In genomic region chr9:50601536-50601935, GRCm38 (mm10) we compare ENCODE assay signal across 14 mouse cellular contexts. TPM values are rescaled to one million over a fixed set of nuclear protein-coding genes. Genes with fewer than 3 reads are reported as not detected.
DNase-seq lines count a peak whose midpoint lies in the region; ATAC-seq and TF ChIP-seq lines count a peak whose summit lies in the region.
"Had no signal": no experiment of that assay in that cellular context is flagged by ENCODE, and none has a peak within 500 bp of the region (broad histone marks: within the 10 kb centered on the region; RNA-seq: fewer than 3 reads in every experiment).

No protein-coding gene starts in this region.

- no peak for ATAC-seq in embryonic facial prominence, embryonic 13.5 days (ENCODE audit: insufficient number of reproducible peaks, insufficient read depth, low FRiP score, low TSS enrichment, low read depth)
- peak; percentile 73 for ATAC-seq in liver, embryonic 12.5 days
- ATAC-seq in CD4-positive, CD25-positive, alpha-beta regulatory T cell, adult 4 months: no peak
- ATAC-seq: forebrain, embryonic 15.5 days had no signal

- DNase-seq in heart, adult 2 months: no peak
- no peak for DNase-seq in heart, postnatal 25 days (ENCODE audit: low spot score)
- no peak for DNase-seq in CH12.LX (ENCODE audit: extremely low read depth)
- DNase-seq in right cerebral cortex, postnatal 14 days: no peak
- DNase-seq in ovary, postnatal 10 days (ENCODE audit: low spot score): no peak
- DNase-seq: embryo, embryonic 11 days; gastrocnemius, postnatal 25 days had no signal

- peak overlapping the region; percentile 93 for H3K27ac ChIP-seq in heart, adult 2 months
- H3K27ac ChIP-seq in CH12.LX (ENCODE audit: insufficient read depth, low read depth): no peak overlapping the region
- no peak overlapping the region for H3K27ac ChIP-seq in embryonic facial prominence, embryonic 13.5 days
- H3K27ac ChIP-seq in liver, embryonic 12.5 days: peak overlapping the region; percentile 88
- H3K27ac ChIP-seq: forebrain, embryonic 15.5 days had no signal

- H3K36me3 ChIP-seq in heart, adult 2 months (ENCODE audit: control insufficient read depth, insufficient read depth, low read length): peaks cover 8% of the 10 kb centered on the region
- peaks cover 32 to 58% of the 10 kb centered on the region in 2 experiments for H3K36me3 ChIP-seq in CH12.LX (replicated peaks in 1 of 2; ENCODE audit: control insufficient read depth in 1 of 2, insufficient read depth in 1 of 2, low read length in 1 of 2)
- H3K36me3 ChIP-seq in embryonic facial prominence, embryonic 13.5 days: peaks cover 48% of the 10 kb centered on the region
- H3K36me3 ChIP-seq in liver, embryonic 12.5 days: peaks cover 63% of the 10 kb centered on the region

- peak overlapping the region; percentile 92 for H3K4me3 ChIP-seq in heart, adult 2 months
- H3K4me3 ChIP-seq in CH12.LX (replicated peaks in 1 of 3; ENCODE audit: low read depth in 2 of 3, low read length in 2 of 3, poor library complexity in 1 of 3): peak overlapping the region in 2 of 3 experiments; percentile 1 to 80
- H3K4me3 ChIP-seq in embryonic facial prominence, embryonic 13.5 days: no peak overlapping the region
- H3K4me3 ChIP-seq in liver, embryonic 12.5 days: peak overlapping the region; percentile 77
- H3K4me3 ChIP-seq: forebrain, embryonic 15.5 days had no signal

- TF ChIP-seq POLR2A in heart, adult 2 months (IDR thresholded peaks at IDR 0.05; ENCODE audit: insufficient read depth, low read depth, low read length): no peak
- no peak for TF ChIP-seq POLR2A in CH12.LX (IDR thresholded peaks at IDR 0.05; ENCODE audit: low read depth, low read length)

- in situ Hi-C loops in CH12.LX (cut with MboI; ENCODE audit: low pct_ligation_motif_present, low pct_unique_long_range_greater_than_20kb, low sequenced_read_pairs): loop anchor here (10.0 kb wide), 1 partner anchor 147 kb away; no protein-coding TSS in a partner anchor

- H3K79me2 ChIP-seq in heart, adult 2 months (replicated peaks; ENCODE audit: control insufficient read depth, insufficient read depth, low read length): peaks cover 2% of the 10 kb centered on the region; the same call in 1 of the 2 replicates
- peaks cover 45% of the 10 kb centered on the region for H3K79me2 ChIP-seq in CH12.LX (replicated peaks; ENCODE audit: control insufficient read depth, extremely low read depth, insufficient read depth, poor library complexity, severe bottlenecking)

- WGBS in heart, adult 2 months: 52% methylated on average over 6 of the region's 6 CpGs
- 90% methylated on average over 6 of the region's 6 CpGs for WGBS in embryonic facial prominence, embryonic 13.5 days
- 31% methylated on average over 6 of the region's 6 CpGs for WGBS in liver, embryonic 12.5 days (ENCODE audit: insufficient replicate concordance)

- peaks cover 10% of the 10 kb centered on the region for H3K4me1 ChIP-seq in heart, adult 2 months (ENCODE audit: control insufficient read depth, insufficient read depth, low read length)
- peaks cover 5 to 34% of the 10 kb centered on the region in 2 experiments; a peak in 3 of 4 replicates for H3K4me1 ChIP-seq in CH12.LX (ENCODE audit: control insufficient read depth in 1 of 2, insufficient read depth in 2 of 2)
- peaks cover 18% of the 10 kb centered on the region for H3K4me1 ChIP-seq in embryonic facial prominence, embryonic 13.5 days
- peaks cover 48% of the 10 kb centered on the region for H3K4me1 ChIP-seq in liver, embryonic 12.5 days

- H3K27me3 ChIP-seq in heart, adult 2 months (ENCODE audit: control insufficient read depth, insufficient read depth, low read length): no peaks in the 10 kb centered on the region
- no peaks in the 10 kb centered on the region for H3K27me3 ChIP-seq in CH12.LX (replicated peaks)
- no peaks in the 10 kb centered on the region for H3K27me3 ChIP-seq in embryonic facial prominence, embryonic 13.5 days
- no peaks in the 10 kb centered on the region for H3K27me3 ChIP-seq in liver, embryonic 12.5 days (replicated peaks)
- H3K27me3 ChIP-seq: forebrain, embryonic 15.5 days had no signal

- TF ChIP-seq EP300 in heart, adult 2 months (IDR thresholded peaks at IDR 0.05; ENCODE audit: insufficient read depth, low read depth, low read length): no peak
- TF ChIP-seq EP300 in CH12.LX (IDR thresholded peaks at IDR 0.05; ENCODE audit: low read length): no peak

- no peak for TF ChIP-seq RAD21 in CH12.LX (IDR thresholded peaks at IDR 0.05; ENCODE audit: low read depth, low read length)

- H3K9ac ChIP-seq in heart, adult 2 months (ENCODE audit: low read depth, low read length): no peak overlapping the region
- H3K9ac ChIP-seq in CH12.LX (ENCODE audit: insufficient read depth, low read depth): peak overlapping the region; percentile 21; the same call in 1 of the 2 replicates
- H3K9ac ChIP-seq in embryonic facial prominence, embryonic 13.5 days: 0 out of 2 replicates have a peak overlapping the region, but pooled peaks have one; percentile 12
- peak overlapping the region; percentile 84 for H3K9ac ChIP-seq in liver, embryonic 12.5 days
- H3K9ac ChIP-seq: forebrain, embryonic 15.5 days had no signal

- dilution Hi-C loops in CH12.LX (cut with MboI; ENCODE audit: extremely low pct_ligation_motif_present, extremely low pct_unique_long_range_greater_than_20kb, low sequenced_read_pairs): no loop called here

- intact Hi-C loops in heart, adult 2 months (cut with DNase I): loop anchor here (5.0 kb wide), 1 partner anchor 166 kb away; the partner anchor contains the start of gene Fdxacb1
- intact Hi-C loops in heart, postnatal 25 days (cut with DNase I): no loop called here

- no peaks in the 10 kb centered on the region for H3K9me3 ChIP-seq in CH12.LX (replicated peaks; ENCODE audit: low read length)
- no peaks in the 10 kb centered on the region for H3K9me3 ChIP-seq in embryonic facial prominence, embryonic 13.5 days
- no peaks in the 10 kb centered on the region for H3K9me3 ChIP-seq in liver, embryonic 12.5 days (replicated peaks)
- H3K9me3 ChIP-seq: forebrain, embryonic 15.5 days had no signal

- H3K4me2 ChIP-seq in CH12.LX (ENCODE audit: insufficient read depth, low read depth, poor library complexity, severe bottlenecking): peak overlapping the region; percentile 52
- no peak overlapping the region for H3K4me2 ChIP-seq in embryonic facial prominence, embryonic 13.5 days
- peak overlapping the region; percentile 76 for H3K4me2 ChIP-seq in liver, embryonic 12.5 days
- H3K4me2 ChIP-seq: forebrain, embryonic 15.5 days had no signal

- TF ChIP-seq CTCF in heart, adult 2 months (IDR thresholded peaks at IDR 0.05): no peak
- no peak for TF ChIP-seq CTCF in CH12.LX (conservative IDR thresholded peaks at IDR 0.05 in 1 of 2, IDR thresholded peaks at IDR 0.05 in 1 of 2; ENCODE audit: low read depth in 2 of 2, low read length in 2 of 2)

RNA-seq across cellular contexts. Expression of gene Sdhd, which starts 2.1 kb away (rescaled TPM):
- total RNA-seq in heart, adult 2 months (2021): 100 to 1,000 TPM; 593 to 673 TPM
- 722 and 984 TPM in 2 replicates for polyA plus RNA-seq in heart, adult 2 months (2012; rRNA removed)
- total RNA-seq in heart, postnatal 25 days (2021): 100 to 1,000 TPM; 709 to 741 TPM
- total RNA-seq in CH12.LX (2012; rRNA removed) (215 and 261 TPM in 2 replicates), CH12.LX (2014; rRNA removed) (407 and 435 TPM in 2 replicates)
- 220 and 240 TPM in 2 replicates for polyA plus RNA-seq in CH12.LX (2012; ENCODE audit: insufficient read length, low read depth)
- 241 and 249 TPM in 2 replicates for polyA plus RNA-seq in embryonic facial prominence, embryonic 13.5 days (2015; fragmentation: Nextera tagmentation; extraction: Ambion mirVana)
- 344 and 352 TPM in 2 replicates for polyA plus RNA-seq in liver, embryonic 12.5 days (2016; fragmentation: Nextera tagmentation; extraction: Ambion mirVana)
- polyA plus RNA-seq in CD4-positive, CD25-positive, alpha-beta regulatory T cell, adult 4 months (2017; shearing (Covaris generic)): 100 to 1,000 TPM; 152 to 183 TPM

RNA-seq across cellular contexts. Expression of gene Timm8b, which starts 2.2 kb away (rescaled TPM):
- total RNA-seq in heart, adult 2 months (2021): 100 to 1,000 TPM; 251 to 294 TPM
- polyA plus RNA-seq in heart, adult 2 months (2012; rRNA removed): 289 and 341 TPM in 2 replicates
- 100 to 1,000 TPM; 271 to 273 TPM for total RNA-seq in heart, postnatal 25 days (2021)
- total RNA-seq in CH12.LX (2012; rRNA removed) (160 and 183 TPM in 2 replicates), CH12.LX (2014; rRNA removed) (244 and 249 TPM in 2 replicates)
- 119 and 155 TPM in 2 replicates for polyA plus RNA-seq in CH12.LX (2012; ENCODE audit: insufficient read length, low read depth)
- polyA plus RNA-seq in embryonic facial prominence, embryonic 13.5 days (2015; fragmentation: Nextera tagmentation; extraction: Ambion mirVana): 286 and 288 TPM in 2 replicates
- polyA plus RNA-seq in liver, embryonic 12.5 days (2016; fragmentation: Nextera tagmentation; extraction: Ambion mirVana): 229 and 237 TPM in 2 replicates
- 100 to 1,000 TPM in 1 of 2 experiments, 10 to 100 TPM in 1; 82.9 to 101 TPM for polyA plus RNA-seq in CD4-positive, CD25-positive, alpha-beta regulatory T cell, adult 4 months (2017; shearing (Covaris generic))

RNA-seq across cellular contexts. Expression of gene Pih1d2, which starts 15.6 kb away (rescaled TPM):
- under 1 TPM in 1 of 2 experiments, not detected in 1; 0.31 TPM for total RNA-seq in heart, adult 2 months (2021)
- polyA plus RNA-seq in heart, adult 2 months (2012; rRNA removed): 0.50 and 0.66 TPM in 2 replicates
- total RNA-seq in heart, postnatal 25 days (2021): under 1 TPM; 0.39 to 0.52 TPM
- 1.8 and 2.4 TPM in 2 replicates for total RNA-seq in CH12.LX (2012; rRNA removed)
- total RNA-seq in CH12.LX (2014; rRNA removed): 4.8 and 5.5 TPM in 2 replicates
- 2.8 and 3.2 TPM in 2 replicates for polyA plus RNA-seq in CH12.LX (2012; ENCODE audit: insufficient read length, low read depth)
- 2.7 and 3.7 TPM in 2 replicates for polyA plus RNA-seq in embryonic facial prominence, embryonic 13.5 days (2015; fragmentation: Nextera tagmentation; extraction: Ambion mirVana)
- 1.9 and 2.4 TPM in 2 replicates for polyA plus RNA-seq in liver, embryonic 12.5 days (2016; fragmentation: Nextera tagmentation; extraction: Ambion mirVana)
- under 1 TPM; 0.38 to 0.56 TPM for polyA plus RNA-seq in CD4-positive, CD25-positive, alpha-beta regulatory T cell, adult 4 months (2017; shearing (Covaris generic))

RNA-seq across cellular contexts. Expression of gene Nkapd1, which starts 15.7 kb away (rescaled TPM):
- 10 to 100 TPM; 11.9 to 13.2 TPM for total RNA-seq in heart, adult 2 months (2021)
- 3.1 and 4.6 TPM in 2 replicates for polyA plus RNA-seq in heart, adult 2 months (2012; rRNA removed)
- 10 to 100 TPM; 13.8 to 14.7 TPM for total RNA-seq in heart, postnatal 25 days (2021)
- 9.6 and 10.0 TPM in 2 replicates for total RNA-seq in CH12.LX (2012; rRNA removed)
- total RNA-seq in CH12.LX (2014; rRNA removed): 13.5 and 13.7 TPM in 2 replicates
- polyA plus RNA-seq in CH12.LX (2012; ENCODE audit: insufficient read length, low read depth): 36.7 and 38.4 TPM in 2 replicates
- polyA plus RNA-seq in embryonic facial prominence, embryonic 13.5 days (2015; fragmentation: Nextera tagmentation; extraction: Ambion mirVana): 28.6 and 30.1 TPM in 2 replicates
- polyA plus RNA-seq in liver, embryonic 12.5 days (2016; fragmentation: Nextera tagmentation; extraction: Ambion mirVana): 12.5 and 13.1 TPM in 2 replicates
- polyA plus RNA-seq in CD4-positive, CD25-positive, alpha-beta regulatory T cell, adult 4 months (2017; shearing (Covaris generic)): 10 to 100 TPM; 15.1 to 17.0 TPM

RNA-seq across cellular contexts. Expression of gene Tex12, which starts 40.4 kb away (rescaled TPM):
- total RNA-seq in heart, adult 2 months (2021): not detected
- not detected in 2 replicates for polyA plus RNA-seq in heart, adult 2 months (2012; rRNA removed)
- not detected for total RNA-seq in heart, postnatal 25 days (2021)
- total RNA-seq in CH12.LX (2012; rRNA removed): not detected in 2 replicates
- total RNA-seq in CH12.LX (2014; rRNA removed): not detected in 2 replicates
- not detected in 2 replicates for polyA plus RNA-seq in CH12.LX (2012; ENCODE audit: insufficient read length, low read depth)
- 0.26 TPM in 1 of 2 replicates, not detected in the other for polyA plus RNA-seq in embryonic facial prominence, embryonic 13.5 days (2015; fragmentation: Nextera tagmentation; extraction: Ambion mirVana)
- polyA plus RNA-seq in liver, embryonic 12.5 days (2016; fragmentation: Nextera tagmentation; extraction: Ambion mirVana): not detected in 2 replicates
- polyA plus RNA-seq in CD4-positive, CD25-positive, alpha-beta regulatory T cell, adult 4 months (2017; shearing (Covaris generic)): not detected
- total RNA-seq: gastrocnemius, postnatal 25 days had no signal
- polyA plus RNA-seq: intestine, embryonic 14.5 days; lung, embryonic 16.5 days; stomach, embryonic 14.5 days had no signal

Comparison
In these comparisons a context has a peak if more than half of its experiments do, and no peak if none do; other contexts are left out.
1. H3K27ac ChIP-seq: peak in heart, adult 2 months (single experiment) and liver, embryonic 12.5 days (single experiment); none in CH12.LX (single experiment) and embryonic facial prominence, embryonic 13.5 days (single experiment).